Comparison of ENCODE assay signal across 23 mouse cellular contexts in genomic region chr7:57366013-57366390, GRCm38 (mm10). TPM values are rescaled to one million over a fixed set of nuclear protein-coding genes. Genes with fewer than 3 reads are reported as not detected.
"Had no signal": no experiment of that assay in that cellular context is flagged by ENCODE, and none has a peak within 500 bp of the region (broad histone marks: within the 10 kb centered on the region; RNA-seq: fewer than 3 reads in every experiment).

No protein-coding gene starts in this region.

- H3K27me3 ChIP-seq: limb, embryonic 13.5 days; liver, embryonic 12.5 days; liver, embryonic 15.5 days; lung, embryonic 15.5 days; megakaryocyte, embryonic 14.5 days; midbrain, embryonic 13.5 days; neural tube, embryonic 13.5 days had no signal

- H3K4me1 ChIP-seq: limb, embryonic 10.5 days; limb, embryonic 13.5 days; liver, embryonic 12.5 days; liver, embryonic 15.5 days; lung, embryonic 15.5 days; megakaryocyte, embryonic 14.5 days; midbrain, embryonic 10.5 days; midbrain, embryonic 13.5 days; neural tube, embryonic 13.5 days had no signal

- H3K27ac ChIP-seq: limb, embryonic 10.5 days; limb, embryonic 13.5 days; liver, embryonic 12.5 days; liver, embryonic 15.5 days; lung, embryonic 15.5 days; midbrain, embryonic 10.5 days; midbrain, embryonic 13.5 days; neural tube, embryonic 13.5 days had no signal

- H3K9me3 ChIP-seq: limb, embryonic 10.5 days; limb, embryonic 13.5 days; liver, embryonic 12.5 days; lung, embryonic 15.5 days; midbrain, embryonic 10.5 days; midbrain, embryonic 13.5 days; neural tube, embryonic 13.5 days had no signal

- H3K4me2 ChIP-seq: limb, embryonic 13.5 days; liver, embryonic 12.5 days; liver, embryonic 15.5 days; lung, embryonic 15.5 days; midbrain, embryonic 13.5 days; neural tube, embryonic 13.5 days had no signal

- ATAC-seq: liver, embryonic 12.5 days; midbrain, embryonic 13.5 days; midbrain, embryonic 16.5 days had no signal

- DNase-seq: kidney, postnatal 14 days; kidney, postnatal 4 days; liver; lung, adult 18-20 months; lung, postnatal 10 days; lung, postnatal 36 days; retina, postnatal 1 day; right cerebral cortex, postnatal 25 days; spleen, adult 18-20 months; thymus, adult 18-20 months; thymus, postnatal 36 days had no signal

- H3K36me3 ChIP-seq: limb, embryonic 10.5 days; limb, embryonic 13.5 days; liver, embryonic 12.5 days; liver, embryonic 15.5 days; lung, embryonic 15.5 days; midbrain, embryonic 10.5 days; midbrain, embryonic 13.5 days; neural tube, embryonic 13.5 days had no signal

- H3K9ac ChIP-seq: limb, embryonic 13.5 days; liver, embryonic 12.5 days; liver, embryonic 15.5 days; lung, embryonic 15.5 days; midbrain, embryonic 13.5 days; neural tube, embryonic 13.5 days had no signal

- H3K4me3 ChIP-seq: limb, embryonic 10.5 days; limb, embryonic 13.5 days; liver, embryonic 12.5 days; liver, embryonic 15.5 days; lung, embryonic 15.5 days; megakaryocyte, embryonic 14.5 days; midbrain, embryonic 10.5 days; midbrain, embryonic 13.5 days; myocyte; neural tube, embryonic 13.5 days had no signal

RNA-seq across cellular contexts. Expression of gene Gabrg3, which starts 21.0 kb away (rescaled TPM):
- total RNA-seq: monocyte, adult 5-6 weeks had no signal
- polyA plus RNA-seq: myocyte had no signal

RNA-seq across cellular contexts. Expression of gene Gabrb3, which starts 53.5 kb away (rescaled TPM):
- total RNA-seq: monocyte, adult 5-6 weeks had no signal
- polyA plus RNA-seq: myocyte had no signal
